Mouse (Mus musculus): ENCODE results near the gene Ndrg4. TPM values are rescaled to one million over a fixed set of nuclear protein-coding genes. Genes with fewer than 3 reads are reported as not detected.

Ndrg4 gene
- polyA plus RNA-seq, 1 experiment, result 43.3 TPM

DNA sequence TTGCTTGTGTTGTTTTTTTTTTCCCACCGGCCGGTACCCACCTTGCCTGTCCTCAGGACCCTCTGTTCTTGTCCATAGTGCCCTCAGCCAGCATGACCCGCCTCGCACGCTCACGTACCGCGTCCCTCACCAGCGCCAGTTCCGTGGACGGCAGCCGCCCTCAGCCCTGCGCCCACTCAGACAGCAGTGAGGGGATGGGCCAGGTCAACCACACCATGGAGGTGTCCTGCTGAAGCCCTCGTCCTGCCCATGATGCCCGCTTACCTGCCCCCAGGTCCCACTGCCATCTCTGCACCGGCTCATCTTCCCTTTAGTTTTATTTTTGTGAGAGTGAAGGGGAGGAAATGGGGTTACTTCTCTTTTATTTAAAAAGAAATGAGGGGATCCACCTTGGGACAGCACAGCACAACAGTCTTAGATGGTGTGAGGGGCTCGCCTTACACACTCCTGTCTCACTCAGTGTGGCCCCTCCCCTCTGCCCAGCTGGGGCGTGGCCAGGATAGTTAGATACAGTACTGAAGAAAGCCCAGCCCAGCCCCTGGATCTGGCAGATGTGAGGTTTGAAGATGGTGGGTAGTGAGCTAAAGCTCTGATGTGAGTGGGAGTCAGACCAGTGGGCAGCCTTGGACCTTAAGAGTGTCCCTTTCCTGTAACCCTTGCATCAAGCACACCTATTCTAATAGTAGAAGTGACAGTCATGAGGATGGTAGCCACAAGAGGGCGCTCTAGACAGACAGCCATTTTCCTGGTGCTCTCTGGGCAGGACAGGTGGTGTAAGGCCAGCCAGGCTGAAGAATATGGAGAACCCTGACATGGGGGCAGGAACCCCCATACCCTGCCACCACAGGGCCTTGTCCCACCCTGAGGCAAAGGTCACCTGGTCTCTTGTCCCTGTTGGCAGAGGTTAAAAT is 36.6 kb downstream of the Ndrg4 start:
- Histone ChIP-seq H3K79me3 (ENCODE audit: low read depth) (no peaks in the 10 kb centered on the region), H3K4me3 (ENCODE audit: insufficient read depth, poor library complexity, severe bottlenecking) (no peak overlapping the region), H3K36me3 (ENCODE audit: control insufficient read depth, insufficient read depth) (peaks cover 18% of the 10 kb centered on the region), H3ac (ENCODE audit: control insufficient read depth, insufficient read length, low read depth) (no peak overlapping the region), H3K79me2 (ENCODE audit: control insufficient read depth, insufficient read depth) (peaks cover 15% of the 10 kb centered on the region), H3K27me3 (ENCODE audit: control insufficient read depth, insufficient read depth, insufficient read length) (no peaks in the 10 kb centered on the region)
- no peak for TF ChIP-seq FOSL1 (IDR thresholded peaks at IDR 0.05; ENCODE audit: insufficient read depth, low read length, poor library complexity, severe bottlenecking)
- peak; percentile 7 for TF ChIP-seq MYOD1 (IDR thresholded peaks at IDR 0.05; ENCODE audit: control insufficient read depth, insufficient read length, low read depth)
- TF ChIP-seq USF1 (IDR thresholded peaks at IDR 0.05; ENCODE audit: low read depth), result no peak
- peak; percentile 53 for TF ChIP-seq CTCF (IDR thresholded peaks at IDR 0.05; ENCODE audit: control insufficient read depth, insufficient read depth, insufficient read length)

DNA sequence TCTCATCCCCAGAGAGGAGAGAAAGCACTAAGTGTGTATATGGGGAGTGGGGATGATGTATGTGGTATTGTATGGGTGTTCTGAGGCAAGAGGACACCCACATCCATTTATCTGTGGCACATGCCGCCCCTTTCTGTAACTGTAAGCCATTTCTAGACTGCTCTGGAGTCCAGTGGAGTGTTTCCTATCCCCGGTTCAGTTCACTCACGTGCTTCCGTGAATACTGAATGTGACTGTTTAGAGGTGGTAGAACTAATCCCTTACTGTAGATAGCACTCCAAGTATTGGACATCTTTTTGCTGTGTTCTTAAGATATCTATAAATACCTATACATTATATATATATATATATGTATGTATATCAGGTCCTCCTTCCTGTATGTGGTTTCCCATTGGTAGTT is 37.6 kb downstream of the Ndrg4 start:
- Histone ChIP-seq H3K79me3 (ENCODE audit: low read depth) (no peaks in the 10 kb centered on the region), H3ac (ENCODE audit: control insufficient read depth, insufficient read length, low read depth) (no peak overlapping the region), H3K36me3 (ENCODE audit: control insufficient read depth, insufficient read depth) (peaks cover 28% of the 10 kb centered on the region), H3K4me3 (ENCODE audit: insufficient read depth, poor library complexity, severe bottlenecking) (no peak overlapping the region), H3K79me2 (ENCODE audit: control insufficient read depth, insufficient read depth) (peaks cover 15% of the 10 kb centered on the region), H3K27me3 (ENCODE audit: control insufficient read depth, insufficient read depth, insufficient read length) (no peaks in the 10 kb centered on the region)
- TF ChIP-seq CEBPB (IDR thresholded peaks at IDR 0.05; ENCODE audit: low read depth), result no peak
- no peak for TF ChIP-seq MAX (IDR thresholded peaks at IDR 0.05)
- TF ChIP-seq MYOD1 (IDR thresholded peaks at IDR 0.05; ENCODE audit: control insufficient read depth, insufficient read length, low read depth), result no peak
- TF ChIP-seq FOSL1 (IDR thresholded peaks at IDR 0.05; ENCODE audit: insufficient read depth, low read length, poor library complexity, severe bottlenecking), result no peak
- no peak for TF ChIP-seq CTCF (IDR thresholded peaks at IDR 0.05; ENCODE audit: control insufficient read depth, insufficient read depth, insufficient read length)
- TF ChIP-seq USF1 (IDR thresholded peaks at IDR 0.05; ENCODE audit: low read depth), result no peak
- no peak for TF ChIP-seq MYOG (IDR thresholded peaks at IDR 0.05; ENCODE audit: control insufficient read depth, extremely low read depth, insufficient read length)

DNA sequence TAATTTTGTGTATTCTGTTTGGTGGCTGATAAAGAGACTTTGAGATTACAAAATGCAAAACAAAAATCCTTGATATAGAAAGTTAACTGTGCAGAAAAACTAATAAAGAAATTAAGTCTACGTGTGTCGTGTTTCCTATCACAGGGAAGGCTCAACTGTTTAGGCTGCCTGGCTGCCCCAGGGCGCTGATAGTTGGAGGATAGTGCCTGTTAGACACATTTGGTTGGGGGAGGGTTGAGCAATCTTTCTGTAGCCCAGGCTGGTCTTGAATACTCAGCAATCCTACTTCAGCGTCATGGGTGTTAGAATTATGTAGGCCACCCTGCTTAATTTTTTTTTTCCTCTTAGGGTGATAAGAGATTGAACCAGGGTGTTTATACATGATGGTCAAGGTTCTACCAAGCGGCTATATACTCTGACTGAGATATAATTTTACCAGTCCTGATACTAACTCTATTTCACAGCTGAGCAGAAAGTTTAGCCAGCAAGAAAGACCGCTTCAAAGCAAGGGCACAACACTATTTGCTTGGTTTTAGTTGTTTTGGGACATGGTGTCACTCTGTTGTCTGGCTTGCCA is 38.1 kb downstream of the Ndrg4 start:
- peaks cover 15% of the 10 kb centered on the region for H3K79me2 ChIP-seq (ENCODE audit: control insufficient read depth, insufficient read depth)
- H3K4me3 ChIP-seq (ENCODE audit: insufficient read depth, poor library complexity, severe bottlenecking), result no peak overlapping the region
- peaks cover 34% of the 10 kb centered on the region for H3K36me3 ChIP-seq (ENCODE audit: control insufficient read depth, insufficient read depth)
- peak overlapping the region; percentile 97 for H3ac ChIP-seq (ENCODE audit: control insufficient read depth, insufficient read length, low read depth)
- TF ChIP-seq FOSL1 (IDR thresholded peaks at IDR 0.05; ENCODE audit: insufficient read depth, low read length, poor library complexity, severe bottlenecking), result no peak
- no peak for TF ChIP-seq MAX (IDR thresholded peaks at IDR 0.05)
- TF ChIP-seq CTCF (IDR thresholded peaks at IDR 0.05; ENCODE audit: control insufficient read depth, insufficient read depth, insufficient read length), result no peak
- no peak for TF ChIP-seq MYOD1 (IDR thresholded peaks at IDR 0.05; ENCODE audit: control insufficient read depth, insufficient read length, low read depth)
- TF ChIP-seq USF1 (IDR thresholded peaks at IDR 0.05; ENCODE audit: low read depth), result no peak
- no peak for TF ChIP-seq MYOG (IDR thresholded peaks at IDR 0.05; ENCODE audit: control insufficient read depth, extremely low read depth, insufficient read length)
- TF ChIP-seq CEBPB (IDR thresholded peaks at IDR 0.05; ENCODE audit: low read depth), result no peak
- no peaks in the 10 kb centered on the region for H3K27me3 ChIP-seq (ENCODE audit: control insufficient read depth, insufficient read depth, insufficient read length)
- H3K79me3 ChIP-seq (ENCODE audit: low read depth), result no peaks in the 10 kb centered on the region

DNA sequence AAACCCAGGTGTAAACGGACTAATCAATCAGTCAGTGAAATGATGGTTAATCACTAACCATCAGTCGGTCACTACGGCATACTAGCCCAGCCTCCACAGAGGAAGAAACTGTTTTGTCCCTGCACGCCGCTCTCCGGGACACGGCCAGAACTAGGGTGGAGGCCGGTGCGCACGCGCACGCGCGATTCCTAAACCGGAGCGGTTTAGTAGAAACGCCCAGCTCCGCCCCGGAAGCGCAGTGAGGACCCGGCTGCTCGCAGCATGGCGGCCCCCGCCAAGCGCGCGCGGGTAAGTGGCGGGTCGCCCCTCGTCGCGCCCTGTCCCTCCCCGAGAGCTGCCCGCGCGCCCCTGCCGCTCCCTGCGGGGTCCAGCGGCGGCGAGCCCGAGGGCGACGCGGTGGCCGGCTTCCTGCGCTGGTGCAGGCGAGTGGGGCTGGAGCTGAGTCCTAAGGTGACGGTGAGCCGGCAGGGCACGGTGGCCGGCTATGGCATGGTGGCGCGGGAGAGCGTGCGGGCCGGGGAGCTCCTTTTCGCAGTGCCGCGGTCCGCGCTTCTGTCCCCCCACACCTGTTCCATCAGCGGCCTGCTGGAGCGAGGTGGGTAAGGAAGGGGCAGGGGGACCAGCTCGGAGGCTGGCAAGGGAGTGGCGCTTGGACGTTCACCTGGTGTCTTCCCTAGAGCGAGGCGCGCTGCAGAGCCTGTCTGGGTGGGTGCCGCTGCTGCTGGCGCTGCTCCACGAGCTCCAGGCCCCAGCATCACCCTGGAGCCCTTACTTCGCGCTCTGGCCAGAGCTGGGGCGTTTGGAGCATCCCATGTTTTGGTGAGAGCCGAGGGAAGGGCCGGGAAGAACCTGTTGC is 39.1 kb downstream of the Ndrg4 start, which contains the start of gene Setd6:
Setd6 (plus strand) TSS at position 206 of the 856 bp plus-strand sequence.
- peak within 1 kb of the TSS; percentile 97 for H3ac ChIP-seq (ENCODE audit: control insufficient read depth, insufficient read length, low read depth)
- no peaks in the 10 kb centered on the region for H3K79me3 ChIP-seq (ENCODE audit: low read depth)
- H3K4me3 ChIP-seq (ENCODE audit: insufficient read depth, poor library complexity, severe bottlenecking), result peak within 1 kb of the TSS; percentile 56
- no peaks in the 10 kb centered on the region for H3K27me3 ChIP-seq (ENCODE audit: control insufficient read depth, insufficient read depth, insufficient read length)
- peaks cover 43% of the 10 kb centered on the region for H3K36me3 ChIP-seq (ENCODE audit: control insufficient read depth, insufficient read depth)
- peaks cover 15% of the 10 kb centered on the region for H3K79me2 ChIP-seq (ENCODE audit: control insufficient read depth, insufficient read depth)
- TF ChIP-seq MYOG (IDR thresholded peaks at IDR 0.05; ENCODE audit: control insufficient read depth, extremely low read depth, insufficient read length) (no peak), MAX (IDR thresholded peaks at IDR 0.05) (peak; percentile 42), MYOD1 (IDR thresholded peaks at IDR 0.05; ENCODE audit: control insufficient read depth, insufficient read length, low read depth) (no peak), CTCF (IDR thresholded peaks at IDR 0.05; ENCODE audit: control insufficient read depth, insufficient read depth, insufficient read length) (no peak), USF1 (IDR thresholded peaks at IDR 0.05; ENCODE audit: low read depth) (no peak), CEBPB (IDR thresholded peaks at IDR 0.05; ENCODE audit: low read depth) (no peak)

DNA sequence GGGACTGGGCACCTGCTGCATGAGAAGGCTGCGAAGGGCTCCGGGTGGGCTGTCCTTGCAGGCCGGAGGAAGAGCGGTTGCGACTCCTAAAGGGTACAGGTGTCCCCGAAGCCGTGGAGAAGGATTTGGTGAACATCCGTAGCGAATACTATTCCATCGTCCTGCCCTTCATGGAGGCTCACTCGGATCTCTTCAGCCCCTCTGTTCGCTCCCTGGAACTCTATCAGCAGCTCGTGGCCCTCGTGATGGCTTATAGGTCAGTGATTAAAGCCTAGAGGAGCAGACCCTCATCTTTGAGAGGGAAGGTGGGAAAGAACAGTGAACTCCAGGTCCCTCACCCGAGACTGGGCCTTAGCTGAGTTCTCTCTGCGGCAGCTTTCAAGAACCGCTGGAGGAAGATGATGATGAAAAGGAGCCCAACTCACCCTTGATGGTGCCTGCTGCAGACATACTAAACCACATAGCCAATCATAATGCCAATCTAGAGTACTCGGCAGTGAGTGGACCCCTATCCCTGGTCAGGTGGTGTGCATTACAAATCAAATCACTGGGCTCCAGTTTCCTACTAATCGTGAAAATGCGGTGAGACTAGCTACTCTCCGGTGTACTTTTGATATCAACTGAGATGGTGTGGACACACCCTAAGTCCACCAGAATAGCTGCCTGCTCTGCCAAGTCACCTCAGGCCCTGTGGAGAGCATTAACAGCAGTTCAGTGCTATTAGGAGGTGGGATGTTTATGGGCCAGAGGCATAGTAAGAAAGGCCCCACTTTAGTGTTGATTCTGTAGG is 40.0 kb downstream of the Ndrg4 start:
- Histone ChIP-seq H3ac (ENCODE audit: control insufficient read depth, insufficient read length, low read depth) (peak overlapping the region; percentile 97), H3K4me3 (ENCODE audit: insufficient read depth, poor library complexity, severe bottlenecking) (peak overlapping the region; percentile 56), H3K79me3 (ENCODE audit: low read depth) (no peaks in the 10 kb centered on the region), H3K79me2 (ENCODE audit: control insufficient read depth, insufficient read depth) (peaks cover 15% of the 10 kb centered on the region), H3K36me3 (ENCODE audit: control insufficient read depth, insufficient read depth) (peaks cover 51% of the 10 kb centered on the region), H3K27me3 (ENCODE audit: control insufficient read depth, insufficient read depth, insufficient read length) (no peaks in the 10 kb centered on the region)
- TF ChIP-seq FOSL1 (IDR thresholded peaks at IDR 0.05; ENCODE audit: insufficient read depth, low read length, poor library complexity, severe bottlenecking) (no peak), MYOG (IDR thresholded peaks at IDR 0.05; ENCODE audit: control insufficient read depth, extremely low read depth, insufficient read length) (no peak), MYOD1 (IDR thresholded peaks at IDR 0.05; ENCODE audit: control insufficient read depth, insufficient read length, low read depth) (no peak), CEBPB (IDR thresholded peaks at IDR 0.05; ENCODE audit: low read depth) (no peak), CTCF (IDR thresholded peaks at IDR 0.05; ENCODE audit: control insufficient read depth, insufficient read depth, insufficient read length) (no peak), MAX (IDR thresholded peaks at IDR 0.05) (no peak), USF1 (IDR thresholded peaks at IDR 0.05; ENCODE audit: low read depth) (no peak)
